Mouse (Mus musculus) small intestine, adult 2 months (tissue): ENCODE data around the gene Hint3.
A peak's percentile ranks its signal among the peaks of the same experiment; 100 is the strongest.

ENCODE experiments used
- CTCF ChIP-seq: fragments of 200-500 bp; IDR thresholded peaks from 2 replicates; pipeline ENCODE4 v1.5.1; 2012; ENCODE audit warnings: low read depth, mild to moderate bottlenecking, control low read depth, inconsistent platforms, low read length, moderate library complexity, mixed read lengths; ENCODE audit not compliant: insufficient replicate concordance, insufficient read length; ENCODE audit errors: extremely low read depth
- POLR2A ChIP-seq: fragments of 200-500 bp; IDR thresholded peaks from 2 replicates; pipeline ENCODE4 v1.6.1; 2012; ENCODE audit warnings: low read depth, mild to moderate bottlenecking, control low read depth, inconsistent platforms, low read length, moderate library complexity

DNA sequence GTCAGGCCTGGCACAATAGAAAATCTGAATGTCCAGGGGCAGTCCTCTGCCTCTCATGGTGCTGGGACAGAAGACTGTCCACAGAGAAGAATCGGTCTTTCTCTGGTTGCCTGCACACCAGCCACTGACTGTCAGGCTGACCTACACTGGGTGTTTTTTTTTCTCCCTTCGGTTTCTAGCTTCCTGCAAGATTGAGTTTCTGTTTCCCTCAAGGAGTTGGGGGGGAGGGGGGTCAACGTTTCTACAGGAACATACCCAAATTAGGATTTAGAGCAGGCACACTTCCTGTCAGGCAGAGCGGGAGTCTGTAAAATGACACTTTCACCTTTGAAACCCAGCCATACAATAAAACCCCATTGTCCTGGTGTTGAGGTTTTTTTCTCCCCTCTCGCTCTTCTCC, 26.2 kb upstream of the Hint3 start:
- TF ChIP-seq CTCF (no peak), POLR2A (0 out of 2 replicates have a peak, but pooled peaks have one; percentile 22)
